Mouse (Mus musculus) telencephalon, adult 2 months (tissue): ENCODE results near the gene Fam222a.

Source experiments
- DNase-seq: peaks from one replicate; pipeline ENCODE4 v3.0.0-alpha.2; 2011; ENCODE audit warnings: low read depth, low spot score

The Fam222a gene

GRCm38 (mm10) chr5:114567565-114568197 lies at the start of gene Fam222a:
Fam222a (plus strand) TSS chr5:114568016.
- no peak for DNase-seq

GRCm38 (mm10) chr5:114528355-114528754 lies 39.5 kb upstream of the Fam222a start:
- DNase-seq, result no peak

DNA sequence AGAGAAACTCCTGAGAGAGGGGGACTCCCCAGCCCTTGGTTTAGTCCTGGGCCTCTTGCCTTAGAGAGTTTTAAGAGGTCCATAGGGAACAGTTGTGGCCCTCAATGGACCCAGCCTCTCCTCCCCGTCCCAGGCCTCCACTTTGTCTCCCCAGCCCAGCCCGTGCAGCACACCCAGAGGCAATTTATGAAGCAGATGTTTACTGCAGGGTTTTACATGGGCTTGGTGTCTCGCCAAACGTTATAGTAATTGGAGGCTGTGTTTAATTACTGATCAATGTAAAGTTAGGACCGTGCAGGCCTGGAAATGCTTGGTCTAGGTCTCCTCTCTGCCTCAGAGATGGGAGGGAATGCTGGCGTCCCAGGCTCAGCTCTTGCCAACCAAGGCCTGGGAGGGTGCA lies 37.5 kb upstream of the Fam222a start:
- no peak for DNase-seq

- no peak for DNase-seq
Observed at GRCm38 (mm10) chr5:114532055-114532454, 35.8 kb upstream of the Fam222a start.

- DNase-seq, result no peak
Observed at GRCm38 (mm10) chr5:114537308-114538020, 30.4 kb upstream of the Fam222a start.

DNA sequence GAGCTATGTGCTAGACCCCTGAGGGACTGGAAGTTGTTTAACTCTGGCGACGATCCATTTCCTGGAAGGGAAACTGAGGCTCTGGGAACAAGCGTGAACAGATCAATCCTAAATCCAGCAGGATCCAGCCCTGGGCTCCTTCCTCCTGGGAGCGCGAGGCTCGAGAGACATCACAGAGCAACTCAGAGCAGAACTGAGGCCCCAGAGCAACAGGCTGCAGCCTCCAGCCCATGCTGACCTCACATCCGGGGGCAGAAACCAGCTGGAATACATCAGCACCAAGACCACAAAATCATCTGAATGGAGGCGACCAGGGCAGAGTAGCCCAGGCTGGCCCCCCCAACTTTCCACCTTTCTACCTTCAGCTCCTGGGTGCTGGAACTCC lies 29.8 kb upstream of the Fam222a start:
- DNase-seq, result no peak

DNA sequence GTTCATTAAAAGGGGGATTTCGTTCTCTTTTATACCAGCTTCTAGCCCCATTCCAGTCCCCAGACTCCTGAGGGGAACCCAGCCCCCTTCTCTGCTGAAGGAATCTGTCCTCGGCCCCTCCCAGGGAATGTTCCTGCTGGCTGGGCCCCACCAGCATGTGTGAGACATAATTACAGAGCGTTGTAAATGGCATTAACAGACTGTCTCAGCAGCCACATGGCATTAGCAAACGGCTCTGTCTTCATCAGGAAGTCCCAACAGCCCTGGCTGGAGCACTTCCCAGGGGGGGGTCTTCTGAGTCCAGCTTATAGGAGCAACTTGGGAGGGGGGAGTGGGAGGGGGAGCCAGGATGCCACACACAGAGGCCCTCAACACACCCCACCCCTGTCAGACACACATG lies 29.1 kb upstream of the Fam222a start:
- no peak for DNase-seq

GRCm38 (mm10) chr5:114539766-114540165 lies 28.1 kb upstream of the Fam222a start:
- DNase-seq, result no peak

DNA sequence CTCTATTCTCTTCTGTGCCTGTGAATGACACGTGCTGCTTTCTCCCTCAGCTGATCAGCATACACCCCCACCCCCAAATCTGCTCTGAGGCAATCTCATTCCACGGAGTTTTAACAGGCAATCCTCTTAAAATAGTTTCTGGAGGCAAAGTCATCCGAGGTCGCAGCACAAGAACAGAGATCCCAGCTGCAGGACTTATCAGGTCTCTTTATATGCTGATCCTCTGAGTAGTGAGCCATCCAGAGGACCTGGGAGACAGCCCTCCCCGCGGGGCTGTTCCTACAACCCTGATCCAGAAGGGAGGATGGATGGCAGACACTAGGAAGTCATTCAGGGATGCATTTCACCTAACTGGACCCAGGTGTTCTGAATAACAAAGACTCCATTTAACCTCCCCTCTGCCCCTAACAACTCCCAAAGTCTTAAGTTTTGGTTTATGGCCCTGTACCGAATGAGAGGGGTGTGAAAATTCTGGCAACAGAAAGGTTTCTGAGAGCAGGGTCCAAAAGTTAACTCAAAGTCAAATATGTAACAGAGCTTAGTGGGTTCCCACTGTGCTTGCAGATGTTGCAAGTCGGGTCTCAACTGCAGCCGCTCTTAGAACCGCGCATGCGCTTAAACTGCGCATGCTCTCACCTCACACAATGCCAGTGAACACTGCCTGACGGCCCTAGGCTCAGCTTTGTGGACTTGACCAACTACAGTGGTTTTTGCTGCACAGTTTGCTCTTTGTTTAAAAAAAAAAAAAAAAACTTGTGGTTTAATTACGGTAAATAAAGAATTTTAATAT lies 26.0 kb upstream of the Fam222a start:
- no peak for DNase-seq

DNA sequence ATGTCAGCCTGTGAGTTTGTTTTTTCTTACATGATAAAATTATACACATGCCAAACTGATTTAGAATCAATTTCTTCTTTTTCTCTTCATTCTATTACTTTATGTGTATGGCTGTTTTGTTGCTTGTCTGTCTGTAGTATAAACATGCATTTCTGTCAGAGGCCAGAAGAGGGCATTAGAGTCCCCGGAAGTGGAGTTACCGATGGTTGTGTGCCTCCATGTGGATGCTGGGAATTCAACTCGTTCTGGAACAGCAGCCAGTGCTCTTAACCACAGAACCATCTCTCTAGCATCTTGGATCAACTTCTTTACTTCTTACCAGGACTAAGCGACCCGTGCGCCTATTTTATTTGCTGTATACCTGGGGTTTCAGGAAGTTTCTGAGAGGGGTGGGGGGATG lies 24.2 kb upstream of the Fam222a start:
- no peak for DNase-seq

GRCm38 (mm10) chr5:114544205-114544604 lies 23.6 kb upstream of the Fam222a start:
- DNase-seq, result no peak

- no peak for DNase-seq
Observed at GRCm38 (mm10) chr5:114545076-114545475, 22.7 kb upstream of the Fam222a start.

GRCm38 (mm10) chr5:114548976-114549375 lies 18.8 kb upstream of the Fam222a start:
- DNase-seq, result no peak

DNA sequence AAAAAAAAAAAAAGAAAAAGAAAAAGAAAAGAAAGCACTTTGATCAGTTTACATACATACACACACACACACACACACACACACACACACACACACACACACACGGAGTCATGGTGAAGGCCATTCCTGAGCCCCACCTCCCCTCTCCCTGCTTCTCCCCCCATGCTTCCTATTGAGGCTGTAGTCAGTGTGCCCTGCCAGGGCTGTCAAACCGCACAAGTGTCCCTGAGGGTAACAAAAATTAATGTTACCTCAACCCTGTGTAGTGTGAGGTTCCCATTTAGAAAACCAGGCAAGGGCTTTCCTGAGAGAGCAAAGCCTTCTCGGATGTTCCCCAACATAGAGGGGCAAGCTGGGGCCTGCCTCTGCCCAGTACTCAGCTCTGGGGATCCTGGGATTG lies 18.0 kb upstream of the Fam222a start:
- no peak for DNase-seq

- no peak for DNase-seq
Observed at GRCm38 (mm10) chr5:114550431-114550830, 17.4 kb upstream of the Fam222a start.

- no peak for DNase-seq
Observed at GRCm38 (mm10) chr5:114550886-114551492, 16.8 kb upstream of the Fam222a start.

DNA sequence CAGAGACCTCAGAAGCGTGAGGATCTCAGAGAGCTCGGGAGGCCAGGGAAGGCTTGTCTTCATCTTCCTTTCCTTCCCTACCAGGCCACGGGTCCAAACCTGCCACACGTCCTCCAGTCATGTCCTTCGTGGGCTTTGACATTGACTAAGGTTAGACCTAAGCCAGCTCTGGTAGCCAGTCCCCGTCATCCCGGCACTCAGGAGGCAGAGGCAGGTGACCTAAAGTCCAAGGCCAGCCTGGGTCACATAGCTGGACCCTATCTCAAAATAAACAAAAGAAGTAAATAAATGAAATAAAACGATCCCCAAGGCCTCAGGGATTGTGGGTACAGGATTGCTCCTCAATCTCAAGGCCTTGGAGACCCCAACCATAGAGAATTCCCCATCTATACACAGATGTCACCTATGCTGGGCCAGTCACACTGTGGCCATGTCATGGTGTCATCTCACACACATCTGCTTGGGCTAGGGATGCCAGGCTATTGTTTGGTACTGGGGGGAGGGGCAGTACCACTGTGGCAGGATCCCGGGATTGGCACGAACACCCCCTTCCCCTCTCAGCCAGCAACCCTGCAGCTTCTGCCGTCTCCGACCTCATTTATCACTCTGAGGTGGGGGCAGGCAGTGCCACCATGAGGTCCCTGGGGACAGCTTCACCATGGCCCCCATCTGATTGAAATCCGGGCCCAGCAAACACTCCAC lies 15.2 kb upstream of the Fam222a start:
- DNase-seq, result no peak

GRCm38 (mm10) chr5:114553706-114554105 lies 14.1 kb upstream of the Fam222a start:
- DNase-seq, result no peak

GRCm38 (mm10) chr5:114555424-114555823 lies 12.4 kb upstream of the Fam222a start:
- DNase-seq, result no peak

DNA sequence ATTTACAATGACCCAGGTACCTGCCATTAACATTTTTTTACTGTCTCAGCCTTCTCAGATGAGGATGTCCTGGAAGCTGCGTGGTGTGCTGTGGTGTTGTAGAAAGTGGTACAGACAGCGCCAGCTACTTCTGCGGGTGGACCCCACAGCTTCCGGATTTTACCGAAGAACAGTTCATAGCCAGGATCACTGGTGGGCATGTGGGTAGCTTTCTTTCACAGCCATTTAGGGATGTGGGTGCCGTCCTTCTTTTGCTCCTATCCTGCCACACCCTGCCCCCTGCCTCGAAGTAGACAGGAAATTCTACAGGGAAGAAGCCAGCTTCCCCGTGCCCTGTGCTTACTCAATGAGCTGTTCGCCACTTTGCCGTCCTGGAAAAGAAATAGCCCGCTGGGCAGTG lies 11.7 kb upstream of the Fam222a start:
- no peak for DNase-seq
